Mouse (Mus musculus) G1E (cell line): ENCODE results near the gene Crybg1.

ENCODE experiments used
- CTCF ChIP-seq: IDR thresholded peaks from 2 replicates; pipeline ENCODE4 v1.5.1; 2012; ENCODE audit warnings: low read depth, low read length, inconsistent platforms, mixed read lengths
- GATA1 ChIP-seq: IDR thresholded peaks from 2 replicates; pipeline ENCODE4 v1.6.1; 2012; ENCODE audit warnings: borderline replicate concordance, low read length, inconsistent platforms, mixed read lengths

- TF ChIP-seq GATA1 (no peak), CTCF (no peak)
Measured at GRCm38 (mm10) chr10:43983241-43983640, 165.4 kb downstream of the Crybg1 start.
